Mouse (Mus musculus): ENCODE measurements around the gene Gcn1l1. TPM values are rescaled to one million over a fixed set of nuclear protein-coding genes. Genes with fewer than 3 reads are reported as not detected.
"Not testable (repeated sequence)": the region's sequence is repeated elsewhere in the genome, so short reads cannot be mapped to it uniquely, and the experiment has no call there.

Gene Gcn1l1
- polyA plus RNA-seq (2016; fragmentation: Nextera tagmentation; extraction: Ambion mirVana), result 63.3 and 63.8 TPM in 2 replicates

- H3K27ac ChIP-seq, result peak within 1 kb of the TSS; percentile 92
- 2% methylated on average over 55 of the region's 55 CpGs for WGBS
- H3K36me3 ChIP-seq, result peaks cover 57% of the 10 kb centered on the region
- DNase-seq (ENCODE audit: low spot score), result peak; percentile 88
- peaks cover 56% of the 10 kb centered on the region for H3K4me1 ChIP-seq
- no peaks in the 10 kb centered on the region for H3K9me3 ChIP-seq (replicated peaks)
- no peaks in the 10 kb centered on the region for H3K27me3 ChIP-seq (ENCODE audit: low read depth, poor library complexity, severe bottlenecking)
- peak within 1 kb of the TSS; percentile 99 for H3K4me3 ChIP-seq
Measured at GRCm38 (mm10) chr5:115564737-115565393, at the start of gene Gcn1l1. Gcn1l1 (plus strand) TSS chr5:115565254.

DNA sequence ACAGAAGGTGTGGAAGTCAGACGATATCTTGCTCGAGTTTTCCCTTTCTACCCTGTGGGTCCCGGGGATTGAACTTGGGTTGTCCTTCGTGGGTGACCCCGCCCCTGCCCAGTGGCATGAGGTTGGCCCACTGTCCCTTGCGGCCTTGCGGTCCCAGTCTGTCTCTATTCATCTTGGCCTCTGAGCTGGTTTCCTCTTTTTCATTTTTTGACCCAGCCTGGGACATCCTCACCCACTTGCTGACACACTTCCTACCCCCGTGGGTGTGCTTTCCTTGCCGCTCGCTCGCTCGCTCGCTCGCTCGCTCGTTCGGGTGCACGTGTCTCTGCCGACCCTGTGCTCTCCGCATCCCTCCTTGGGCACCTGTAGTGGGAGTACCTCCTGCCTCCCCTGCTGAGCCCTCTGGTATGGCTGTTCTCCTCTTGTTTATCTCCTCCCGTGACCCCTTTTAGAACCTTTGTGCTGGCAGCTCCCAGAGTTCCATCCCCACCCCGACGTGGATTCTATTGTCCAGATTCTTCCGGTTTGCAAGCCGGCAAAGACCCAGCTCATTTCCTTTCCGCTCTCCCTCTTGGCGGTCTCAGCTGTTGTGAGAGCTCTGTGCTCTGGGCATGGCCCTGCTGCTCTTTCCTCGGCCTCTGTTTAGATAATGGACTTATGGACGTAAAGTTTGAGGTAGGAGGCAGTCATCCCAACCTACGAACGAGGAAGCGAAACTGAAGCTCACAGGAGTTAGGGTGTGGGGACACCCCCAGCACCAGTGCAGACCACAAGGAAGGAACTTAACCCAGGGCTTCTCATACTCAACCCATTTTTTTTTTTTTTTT lies 48.8 kb upstream of the Gcn1l1 start:
- no peak overlapping the region for H3K4me3 ChIP-seq
- no peaks in the 10 kb centered on the region for H3K27me3 ChIP-seq (ENCODE audit: low read depth, poor library complexity, severe bottlenecking)
- WGBS, result 88% methylated on average over 32 of the region's 32 CpGs
- no peak for DNase-seq (ENCODE audit: low spot score)
- no peaks in the 10 kb centered on the region for H3K9me3 ChIP-seq (replicated peaks)
- H3K36me3 ChIP-seq, result peaks cover 57% of the 10 kb centered on the region
- peaks cover 43% of the 10 kb centered on the region for H3K4me1 ChIP-seq
- H3K27ac ChIP-seq, result peak overlapping the region; percentile 54

DNA sequence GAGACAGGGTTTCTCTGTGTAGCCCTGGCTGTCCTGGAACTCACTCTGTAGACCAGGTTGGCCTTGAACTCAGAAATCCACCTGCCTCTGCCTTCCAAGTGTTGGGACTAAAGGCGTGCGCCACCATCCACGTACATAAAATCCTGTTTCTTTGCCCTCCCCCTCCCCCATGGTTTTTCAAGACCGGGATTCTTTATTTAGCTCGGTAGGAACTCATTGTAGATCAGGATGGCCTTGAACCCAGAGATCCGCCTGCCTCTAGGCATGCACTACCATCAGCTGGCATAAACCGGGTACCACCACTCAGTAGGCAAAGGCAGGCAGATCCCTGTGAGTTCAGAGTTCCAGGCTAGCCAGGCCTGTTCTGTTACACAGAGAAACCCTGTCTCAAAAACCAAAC lies 48.1 kb upstream of the Gcn1l1 start:
- Histone ChIP-seq H3K27me3 (ENCODE audit: low read depth, poor library complexity, severe bottlenecking) (no peaks in the 10 kb centered on the region), H3K27ac (0 out of 2 replicates have a peak overlapping the region, but pooled peaks have one; percentile 54), H3K4me1 (peaks cover 45% of the 10 kb centered on the region), H3K4me3 (no peak overlapping the region), H3K36me3 (peaks cover 55% of the 10 kb centered on the region), H3K9me3 (replicated peaks) (no peaks in the 10 kb centered on the region)
- DNase-seq (ENCODE audit: low spot score), result no peak
- WGBS, result 93% methylated on average over 7 of the region's 7 CpGs

- WGBS, result 95% methylated on average over 9 of the region's 9 CpGs
- Histone ChIP-seq H3K36me3 (peaks cover 53% of the 10 kb centered on the region), H3K4me3 (no peak overlapping the region), H3K4me1 (peaks cover 50% of the 10 kb centered on the region), H3K9me3 (replicated peaks) (no peaks in the 10 kb centered on the region), H3K27me3 (ENCODE audit: low read depth, poor library complexity, severe bottlenecking) (no peaks in the 10 kb centered on the region), H3K27ac (no peak overlapping the region)
- DNase-seq (ENCODE audit: low spot score), result no peak
Measured at GRCm38 (mm10) chr5:115517501-115517900, 47.6 kb upstream of the Gcn1l1 start.

- 96% methylated on average over 8 of the region's 8 CpGs for WGBS
- DNase-seq (ENCODE audit: low spot score); H3K9me3 ChIP-seq (replicated peaks); H3K4me3 ChIP-seq; H3K27me3 ChIP-seq (ENCODE audit: low read depth, poor library complexity, severe bottlenecking); H3K27ac ChIP-seq: not testable (repeated sequence)
- Histone ChIP-seq H3K4me1 (peaks cover 57% of the 10 kb centered on the region), H3K36me3 (peaks cover 45% of the 10 kb centered on the region)
Measured at GRCm38 (mm10) chr5:115518214-115518613, 46.8 kb upstream of the Gcn1l1 start.

DNA sequence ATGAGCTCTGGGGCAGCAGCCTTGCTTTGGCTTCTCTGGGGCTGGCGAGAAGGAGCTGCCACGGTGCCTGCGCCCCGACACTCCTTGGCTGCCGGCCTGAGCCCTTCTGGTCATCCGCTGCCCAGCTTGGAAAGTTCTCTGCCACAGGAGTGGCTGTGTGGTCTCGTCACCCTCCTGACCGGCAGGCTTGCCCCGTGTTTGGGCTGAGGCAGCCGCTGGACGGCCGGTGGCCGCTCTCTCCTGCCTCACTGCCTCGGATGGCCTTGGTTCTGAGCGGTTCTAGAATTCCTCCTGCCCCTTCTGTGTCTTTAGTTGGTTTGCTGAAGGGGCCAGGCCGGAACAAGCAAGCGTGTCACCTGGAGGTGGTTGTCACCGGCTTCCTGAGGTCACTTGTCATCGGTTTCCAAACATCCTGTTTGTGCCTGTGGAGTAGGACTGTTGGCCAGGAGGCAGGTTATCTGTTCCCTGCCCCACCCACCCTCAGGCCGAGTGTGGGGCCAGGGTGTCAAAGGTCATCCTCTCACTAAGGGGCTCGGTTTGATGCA lies 44.7 kb upstream of the Gcn1l1 start:
- Histone ChIP-seq H3K4me1 (peaks cover 59% of the 10 kb centered on the region), H3K9me3 (replicated peaks) (no peaks in the 10 kb centered on the region), H3K27ac (peak overlapping the region; percentile 86), H3K36me3 (peaks cover 37% of the 10 kb centered on the region), H3K4me3 (no peak overlapping the region), H3K27me3 (ENCODE audit: low read depth, poor library complexity, severe bottlenecking) (no peaks in the 10 kb centered on the region)
- WGBS, result 59% methylated on average over 21 of the region's 21 CpGs
- DNase-seq (ENCODE audit: low spot score), result no peak

GRCm38 (mm10) chr5:115521553-115522461 lies 43.2 kb upstream of the Gcn1l1 start:
- no peaks in the 10 kb centered on the region for H3K9me3 ChIP-seq (replicated peaks)
- no peaks in the 10 kb centered on the region for H3K27me3 ChIP-seq (ENCODE audit: low read depth, poor library complexity, severe bottlenecking)
- peaks cover 69% of the 10 kb centered on the region for H3K4me1 ChIP-seq
- peak overlapping the region; percentile 14 for H3K4me3 ChIP-seq
- H3K27ac ChIP-seq, result peak overlapping the region; percentile 86
- 52% methylated on average over 21 of the region's 21 CpGs for WGBS
- DNase-seq (ENCODE audit: low spot score), result peak; percentile 65
- peaks cover 29% of the 10 kb centered on the region for H3K36me3 ChIP-seq

DNA sequence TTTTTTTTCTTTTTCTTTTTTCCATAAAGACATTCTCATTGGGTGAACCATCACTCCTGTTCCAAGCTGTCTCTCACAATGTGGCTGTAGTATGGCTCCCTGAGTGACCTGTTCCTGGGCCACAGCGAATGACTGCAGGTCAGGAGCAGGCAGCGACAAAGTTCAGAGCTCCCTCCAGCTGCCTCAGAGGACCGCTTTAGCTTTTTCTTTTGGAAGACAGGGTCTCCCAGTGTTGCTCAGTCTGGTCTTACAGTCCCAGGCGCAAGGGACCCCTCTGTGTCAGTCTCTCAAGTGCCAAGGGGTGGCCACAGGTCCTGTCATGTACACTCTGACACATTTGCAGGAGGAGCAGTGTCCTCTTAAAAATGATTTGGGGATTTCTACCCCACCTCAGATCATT lies 42.5 kb upstream of the Gcn1l1 start:
- Histone ChIP-seq H3K4me1 (peaks cover 73% of the 10 kb centered on the region), H3K9me3 (replicated peaks) (no peaks in the 10 kb centered on the region), H3K4me3 (no peak overlapping the region), H3K27ac (peak overlapping the region; percentile 86), H3K27me3 (ENCODE audit: low read depth, poor library complexity, severe bottlenecking) (no peaks in the 10 kb centered on the region), H3K36me3 (peaks cover 22% of the 10 kb centered on the region)
- DNase-seq (ENCODE audit: low spot score), result no peak
- 72% methylated on average over 4 of the region's 4 CpGs for WGBS

DNA sequence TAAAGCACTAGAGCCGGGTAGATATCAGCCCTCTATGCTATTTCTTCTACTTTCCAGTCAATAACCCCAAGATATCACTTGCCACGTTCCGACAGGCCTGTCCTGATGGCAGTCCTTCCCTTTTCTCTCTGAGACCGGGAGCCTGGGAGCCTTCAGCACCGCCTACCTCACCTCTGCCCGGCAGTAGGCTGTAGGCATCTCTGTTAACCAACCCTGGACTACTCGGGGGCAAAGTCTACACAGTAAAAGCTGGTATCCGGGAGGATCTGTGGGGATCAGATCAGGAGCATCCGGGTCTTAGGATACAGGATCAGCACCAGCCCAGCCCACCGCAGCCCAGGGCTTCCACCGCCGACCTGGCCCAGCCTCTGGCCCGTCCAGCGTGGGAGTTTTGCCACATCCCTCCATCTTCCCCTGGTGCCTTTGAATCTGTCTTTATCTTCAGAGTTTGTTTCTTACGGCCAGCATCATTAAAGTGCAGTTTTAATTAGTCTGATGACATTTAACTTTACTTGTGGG lies 42.0 kb upstream of the Gcn1l1 start:
- no peak for DNase-seq (ENCODE audit: low spot score)
- Histone ChIP-seq H3K27ac (peak overlapping the region; percentile 86), H3K4me1 (peaks cover 76% of the 10 kb centered on the region), H3K4me3 (no peak overlapping the region), H3K27me3 (ENCODE audit: low read depth, poor library complexity, severe bottlenecking) (no peaks in the 10 kb centered on the region), H3K9me3 (replicated peaks) (no peaks in the 10 kb centered on the region), H3K36me3 (peaks cover 20% of the 10 kb centered on the region)
- 72% methylated on average over 15 of the region's 15 CpGs for WGBS

DNA sequence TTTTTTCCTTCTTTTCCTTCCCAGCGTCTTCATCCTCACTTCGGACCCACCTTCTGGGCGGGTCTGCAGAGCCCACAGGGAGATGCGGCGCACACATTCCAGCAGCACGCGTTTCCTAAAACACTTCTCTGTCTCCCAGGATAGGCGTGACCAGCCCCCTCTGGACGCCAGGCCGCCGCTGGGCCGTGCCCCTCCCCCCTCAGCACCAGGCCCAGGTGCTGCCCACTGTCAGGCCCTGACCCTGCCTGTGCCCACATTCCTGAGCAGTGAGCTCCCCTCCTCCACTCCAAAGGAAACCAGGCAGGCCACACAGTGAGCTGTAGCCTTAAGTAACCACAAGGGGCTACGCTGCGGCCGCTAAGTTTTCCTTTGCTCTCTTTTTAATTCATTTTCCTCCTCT lies 41.1 kb upstream of the Gcn1l1 start:
- Histone ChIP-seq H3K27me3 (ENCODE audit: low read depth, poor library complexity, severe bottlenecking) (no peaks in the 10 kb centered on the region), H3K9me3 (replicated peaks) (no peaks in the 10 kb centered on the region)
- DNase-seq (ENCODE audit: low spot score), result peak; percentile 78

DNA sequence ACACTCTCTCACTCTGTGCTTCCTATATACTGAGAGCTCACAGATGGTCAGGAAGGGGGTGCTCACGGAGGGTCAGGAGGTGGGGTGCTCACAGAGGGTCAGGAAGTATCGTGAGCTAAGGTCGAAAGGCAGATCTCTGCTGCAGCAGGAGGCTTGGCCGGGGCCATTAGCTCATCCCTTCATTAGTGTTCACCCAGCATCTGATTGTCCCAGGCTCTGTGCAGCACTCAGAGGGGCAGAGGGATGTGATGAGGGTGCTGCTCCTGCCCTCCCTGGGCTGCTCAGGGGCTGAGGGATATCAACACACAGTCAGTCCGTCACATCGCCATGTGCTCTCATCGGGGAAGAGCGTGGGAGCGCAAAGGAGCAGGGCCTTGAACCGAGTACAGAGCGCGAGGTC lies 40.6 kb upstream of the Gcn1l1 start:
- Histone ChIP-seq H3K27me3 (ENCODE audit: low read depth, poor library complexity, severe bottlenecking) (no peaks in the 10 kb centered on the region), H3K9me3 (replicated peaks) (no peaks in the 10 kb centered on the region), H3K4me1 (peaks cover 89% of the 10 kb centered on the region), H3K36me3 (0 out of 2 replicates have a peak, but pooled peaks cover 8% of the 10 kb centered on the region), H3K4me3 (peak overlapping the region; percentile 36), H3K27ac (peak overlapping the region; percentile 86)
- no peak for DNase-seq (ENCODE audit: low spot score)
- 41% methylated on average over 12 of the region's 12 CpGs for WGBS

More for the DNA sequence above, 41.1 kb upstream of the Gcn1l1 start:
- Histone ChIP-seq H3K4me1 (peaks cover 84% of the 10 kb centered on the region), H3K27ac (peak overlapping the region; percentile 86), H3K4me3 (peak overlapping the region; percentile 36), H3K36me3 (peaks cover 11% of the 10 kb centered on the region; the same call in 1 of the 2 replicates)
- WGBS, result 4% methylated on average over 15 of the region's 15 CpGs

- H3K27me3 ChIP-seq (ENCODE audit: low read depth, poor library complexity, severe bottlenecking), result no peaks in the 10 kb centered on the region
- H3K27ac ChIP-seq, result peak overlapping the region; percentile 86
- no peak for DNase-seq (ENCODE audit: low spot score)
- H3K4me3 ChIP-seq, result no peak overlapping the region; the same call in 1 of the 2 replicates
- peaks cover 92% of the 10 kb centered on the region for H3K4me1 ChIP-seq
- WGBS, result 93% methylated on average over 4 of the region's 4 CpGs
- H3K36me3 ChIP-seq, result 0 out of 2 replicates have a peak, but pooled peaks cover 5% of the 10 kb centered on the region
- no peaks in the 10 kb centered on the region for H3K9me3 ChIP-seq (replicated peaks)
Measured at GRCm38 (mm10) chr5:115525416-115525815, 39.6 kb upstream of the Gcn1l1 start.

Measured in limb, embryonic 10.5 days (tissue).